Mouse (Mus musculus) limb, embryonic 11.5 days (tissue): ENCODE measurements at regions not wholly inside any gene's neighbourhood (a gene's known extent, or its start where the extent isn't known, plus 50 kb on each side); places are given as distances from the start of the nearest gene placed in this dataset.
A peak's percentile ranks its signal among the peaks of the same experiment; 100 is the strongest.

ENCODE experiments used
- ATAC-seq: fragments of 200-750 bp; cut with Nextera tagmentation; 2 replicates; pipeline ENCODE4 v1.8.0; 2017; ENCODE audit warnings: low read depth; ENCODE audit not compliant: insufficient number of reproducible peaks, low FRiP score, low TSS enrichment
- DNase-seq: peaks from one replicate; pipeline ENCODE4 v3.0.0-alpha.2; 2015; ENCODE audit warnings: low spot score
- H3K27ac ChIP-seq: fragments of 300-500 bp; sonication (generic); replicated peaks from 2 replicates; pipeline ENCODE4 v1.5.1; 2014; ENCODE audit warnings: low read depth, mild to moderate bottlenecking, low read length
- H3K27me3 ChIP-seq: fragments of 300-500 bp; sonication (generic); 2 replicates; pipeline ENCODE4 v1.6.1; 2014; ENCODE audit warnings: mild to moderate bottlenecking, low read length, mixed read lengths; ENCODE audit not compliant: control insufficient read depth, insufficient read depth
- H3K36me3 ChIP-seq: fragments of 300-500 bp; sonication (generic); 2 replicates; pipeline ENCODE4 v1.6.1; 2014; ENCODE audit warnings: mild to moderate bottlenecking, low read length, moderate library complexity, mixed read lengths; ENCODE audit not compliant: control insufficient read depth, insufficient read depth
- H3K4me1 ChIP-seq: fragments of 300-500 bp; sonication (generic); 2 replicates; pipeline ENCODE4 v1.6.1; 2014; ENCODE audit warnings: low read length, mixed read lengths; ENCODE audit not compliant: control insufficient read depth, insufficient read depth
- H3K4me2 ChIP-seq: fragments of 300-500 bp; sonication (generic); 2 replicates; pipeline ENCODE4 v1.6.1; 2014; ENCODE audit warnings: low read depth, mild to moderate bottlenecking, moderate library complexity; ENCODE audit not compliant: severe bottlenecking
- H3K4me3 ChIP-seq: fragments of 300-500 bp; sonication (generic); 2 replicates; pipeline ENCODE4 v1.5.1; 2014; ENCODE audit warnings: low read depth, low read length
- H3K9ac ChIP-seq: fragments of 300-500 bp; sonication (generic); 2 replicates; pipeline ENCODE4 v1.6.1; 2014; ENCODE audit warnings: mild to moderate bottlenecking, low read length
- H3K9me3 ChIP-seq: fragments of 300-500 bp; sonication (generic); 2 replicates; pipeline ENCODE4 v1.6.1; 2016; ENCODE audit warnings: low read length; ENCODE audit not compliant: control insufficient read depth
- WGBS: fragments of 180-500 bp; shearing (Covaris S2); extraction: QIAGEN DNeasy Blood & Tissue Kit; methylation state at CpG from one replicate; pipeline ENCODE4 v1.1.7; 2014; 5-methylcytosine and 5-hydroxymethylcytosine counted together

- no peaks in the 10 kb centered on the region for H3K36me3 ChIP-seq
- 81% methylated on average over 4 of the region's 4 CpGs for WGBS
- ATAC-seq (no peak), DNase-seq (no peak)
- H3K27me3 ChIP-seq: no peaks in the 10 kb centered on the region
- H3K27ac ChIP-seq: no peak overlapping the region
- H3K4me2 ChIP-seq: no peak overlapping the region
- no peak overlapping the region for H3K4me3 ChIP-seq
- H3K4me1 ChIP-seq: no peaks in the 10 kb centered on the region
- no peak overlapping the region for H3K9ac ChIP-seq
- H3K9me3 ChIP-seq: no peaks in the 10 kb centered on the region; the same call in 1 of the 2 replicates
Measured at GRCm38 (mm10) chr9:84240491-84240975, 315.6 kb downstream of the Bckdhb start.

DNA sequence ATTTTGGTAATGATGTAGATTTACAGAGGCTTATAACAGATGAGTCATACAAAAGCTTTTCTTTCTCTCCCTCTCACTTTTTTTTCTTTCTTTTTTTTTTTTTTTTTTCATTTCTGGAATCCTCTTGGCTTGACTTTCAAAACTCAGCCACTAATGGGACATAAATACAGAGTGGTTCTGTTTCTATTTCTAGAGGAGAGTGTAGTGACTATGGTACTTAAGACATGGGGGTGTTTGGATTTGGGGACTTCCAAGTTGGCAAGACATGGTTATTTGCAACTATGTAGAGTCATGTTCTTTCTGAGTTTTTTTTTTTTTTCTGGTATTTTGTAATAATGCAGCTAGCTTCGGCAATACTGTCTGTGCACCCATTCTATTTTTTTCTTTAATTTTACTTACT is 324.8 kb downstream of the Bckdhb start:
- no peak for ATAC-seq
- DNase-seq: no peak
- no peak overlapping the region for H3K27ac ChIP-seq
- no peaks in the 10 kb centered on the region for H3K36me3 ChIP-seq
- no peak overlapping the region for H3K9ac ChIP-seq
- no peaks in the 10 kb centered on the region for H3K27me3 ChIP-seq
- H3K9me3 ChIP-seq: no peaks in the 10 kb centered on the region
- H3K4me2 ChIP-seq: no peak overlapping the region
- H3K4me1 ChIP-seq: no peaks in the 10 kb centered on the region
- WGBS: 86% methylated on average over 1 of the region's 1 CpGs
- no peak overlapping the region for H3K4me3 ChIP-seq

- peak; percentile 50 for DNase-seq
- Histone ChIP-seq H3K4me2 (no peak overlapping the region), H3K27me3 (no peaks in the 10 kb centered on the region), H3K27ac (no peak overlapping the region), H3K9me3 (no peaks in the 10 kb centered on the region), H3K9ac (no peak overlapping the region), H3K36me3 (no peaks in the 10 kb centered on the region), H3K4me3 (no peak overlapping the region), H3K4me1 (no peaks in the 10 kb centered on the region)
- WGBS: 22% methylated on average over 7 of the region's 7 CpGs
- 0 out of 2 replicates have a peak, but pooled peaks have one; percentile 65 for ATAC-seq
Measured at GRCm38 (mm10) chr9:84253022-84253991, 328.4 kb downstream of the Bckdhb start.

- Histone ChIP-seq H3K4me2 (no peak overlapping the region), H3K36me3 (no peaks in the 10 kb centered on the region), H3K27me3 (no peaks in the 10 kb centered on the region), H3K27ac (no peak overlapping the region), H3K9me3 (no peaks in the 10 kb centered on the region), H3K4me3 (no peak overlapping the region), H3K4me1 (no peaks in the 10 kb centered on the region), H3K9ac (no peak overlapping the region)
- DNase-seq (no peak), ATAC-seq (0 out of 2 replicates have a peak, but pooled peaks have one; percentile 73)
- WGBS: 27% methylated on average over 1 of the region's 1 CpGs
Measured at GRCm38 (mm10) chr9:84258488-84258887, 333.5 kb downstream of the Bckdhb start.

GRCm38 (mm10) chr9:84259751-84260150 is 334.8 kb downstream of the Bckdhb start:
- Histone ChIP-seq H3K4me2 (no peak overlapping the region), H3K9me3 (no peaks in the 10 kb centered on the region), H3K27me3 (no peaks in the 10 kb centered on the region), H3K4me3 (no peak overlapping the region), H3K9ac (no peak overlapping the region), H3K36me3 (no peaks in the 10 kb centered on the region), H3K4me1 (no peaks in the 10 kb centered on the region), H3K27ac (no peak overlapping the region)
- no peak for DNase-seq
- ATAC-seq: no peak

DNA sequence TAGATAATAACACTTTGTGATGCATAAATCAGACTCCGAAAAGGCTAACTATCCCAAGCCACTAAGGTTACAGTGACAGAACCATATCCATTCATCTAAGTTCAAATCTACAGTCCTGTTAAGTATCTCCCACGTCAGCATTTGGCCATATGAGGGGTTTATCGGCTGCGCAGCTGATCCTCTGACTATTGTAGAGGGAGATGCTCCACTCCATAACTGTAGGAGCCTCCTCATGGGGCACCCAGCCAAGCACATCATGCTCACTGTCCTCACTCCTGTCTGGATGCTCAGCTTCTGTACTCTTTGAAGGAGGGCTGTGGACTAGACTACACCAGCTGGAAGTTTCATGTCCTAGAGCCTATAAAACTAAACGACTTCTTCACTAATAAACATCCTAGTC is 337.2 kb downstream of the Bckdhb start:
- WGBS: 61% methylated on average over 5 of the region's 5 CpGs
- no peak for DNase-seq

GRCm38 (mm10) chr9:84266974-84267373 is 342.0 kb downstream of the Bckdhb start:
- H3K27ac ChIP-seq: no peak overlapping the region
- no peaks in the 10 kb centered on the region for H3K36me3 ChIP-seq
- H3K4me3 ChIP-seq: no peak overlapping the region
- ATAC-seq: no peak
- no peaks in the 10 kb centered on the region for H3K4me1 ChIP-seq
- no peak for DNase-seq
- no peak overlapping the region for H3K9ac ChIP-seq
- WGBS: 84% methylated on average over 7 of the region's 7 CpGs
- no peak overlapping the region for H3K4me2 ChIP-seq
- no peaks in the 10 kb centered on the region for H3K9me3 ChIP-seq
- H3K27me3 ChIP-seq: no peaks in the 10 kb centered on the region

More for the DNA sequence above, 337.2 kb downstream of the Bckdhb start:
- H3K9me3 ChIP-seq: no peaks in the 10 kb centered on the region
- H3K36me3 ChIP-seq: no peaks in the 10 kb centered on the region
- no peak overlapping the region for H3K4me3 ChIP-seq
- no peak overlapping the region for H3K27ac ChIP-seq
- H3K4me2 ChIP-seq: no peak overlapping the region
- H3K9ac ChIP-seq: no peak overlapping the region
- no peaks in the 10 kb centered on the region for H3K27me3 ChIP-seq
- no peak for ATAC-seq
- no peaks in the 10 kb centered on the region for H3K4me1 ChIP-seq

DNA sequence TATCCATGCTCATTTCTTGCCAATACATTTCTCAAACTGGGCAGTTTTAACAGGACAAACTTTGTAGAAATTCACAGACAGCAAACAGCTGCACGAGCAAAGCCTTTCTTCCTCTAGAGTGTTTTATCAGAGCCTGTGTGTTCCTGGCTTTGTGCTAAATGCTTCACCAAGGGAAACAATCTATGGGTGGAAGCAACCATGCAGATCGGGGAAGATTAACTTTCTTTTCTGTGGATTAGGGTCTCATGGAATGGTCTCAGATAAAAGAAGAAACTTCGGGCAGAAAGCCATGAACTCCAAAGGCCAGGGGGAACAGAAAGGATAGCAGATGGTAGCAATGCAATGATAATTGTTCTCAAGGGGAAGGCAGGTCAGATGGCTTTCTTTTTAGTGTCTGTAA is 349.7 kb downstream of the Bckdhb start:
- no peak for DNase-seq

More for the DNA sequence above, 349.7 kb downstream of the Bckdhb start:
- no peaks in the 10 kb centered on the region for H3K9me3 ChIP-seq
- no peak overlapping the region for H3K9ac ChIP-seq
- no peak overlapping the region for H3K27ac ChIP-seq
- ATAC-seq: no peak
- no peak overlapping the region for H3K4me2 ChIP-seq
- 79% methylated on average over 3 of the region's 3 CpGs for WGBS
- no peaks in the 10 kb centered on the region for H3K36me3 ChIP-seq
- H3K4me1 ChIP-seq: no peaks in the 10 kb centered on the region
- no peak overlapping the region for H3K4me3 ChIP-seq
- no peaks in the 10 kb centered on the region for H3K27me3 ChIP-seq
